Mouse (Mus musculus) adrenal gland (tissue): ENCODE results near the gene Zfy1.
"Not testable (repeated sequence)": the region's sequence is repeated elsewhere in the genome, so short reads cannot be mapped to it uniquely, and the experiment has no call there.

Experiments
- intact Hi-C: fragments of 180-260 bp; cut with DNase I; formaldehyde crosslinking; loops from one replicate; pipeline ENCODE4 v1.15.1; 2025
- long read RNA-seq, 2 experiments: library from polyadenylated mRNA; unstranded; transcript quantifications; one replicate each; pipeline ENCODE4 v2.0.0; 2020; ENCODE audit warnings: borderline replicate concordance in 1 of 2; ENCODE audit not compliant: insufficient replicate concordance in 1 of 2

Gene Zfy1
- long read RNA-seq, experiment 1: 0 reads
- long read RNA-seq, experiment 2: 0 reads

- intact Hi-C loops: not testable (repeated sequence)
These were observed at the start of gene Zfy1 for GRCm38 (mm10) chrY:797309-797708. Gene Zfy1 (minus strand): TSS chrY:797409.

DNA sequence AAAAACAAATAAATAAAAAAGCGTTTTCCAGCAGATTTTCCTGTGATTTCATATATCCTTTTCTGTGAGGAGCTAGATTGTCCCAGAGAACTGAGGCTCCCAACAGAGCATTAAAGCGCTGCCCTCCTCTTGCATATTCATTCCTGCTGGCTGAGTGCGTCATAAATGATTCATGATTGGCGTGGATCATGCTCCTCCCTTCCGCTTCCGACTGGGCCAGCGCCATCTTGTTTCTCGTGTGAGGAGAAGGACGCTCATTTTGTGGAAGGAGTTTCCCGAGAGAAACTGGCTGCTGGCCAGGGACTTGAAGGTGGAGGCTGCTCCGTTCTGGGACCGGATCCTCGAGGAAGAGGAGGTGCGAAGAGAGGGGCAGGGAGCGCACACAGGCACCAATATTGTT lies 21.2 kb upstream of the Zfy1 start, which contains the start of gene Uba1y:
Gene Uba1y, plus strand, starts transcription at position 254 of the 400 bp plus-strand sequence.
- intact Hi-C loops: no loop called here

- intact Hi-C loops: no loop called here
These were observed 11.9 kb upstream of the Zfy1 start for GRCm38 (mm10) chrY:808991-809661.
